Mouse (Mus musculus): ENCODE data around the gene Map7d1.

Gene Map7d1

DNA sequence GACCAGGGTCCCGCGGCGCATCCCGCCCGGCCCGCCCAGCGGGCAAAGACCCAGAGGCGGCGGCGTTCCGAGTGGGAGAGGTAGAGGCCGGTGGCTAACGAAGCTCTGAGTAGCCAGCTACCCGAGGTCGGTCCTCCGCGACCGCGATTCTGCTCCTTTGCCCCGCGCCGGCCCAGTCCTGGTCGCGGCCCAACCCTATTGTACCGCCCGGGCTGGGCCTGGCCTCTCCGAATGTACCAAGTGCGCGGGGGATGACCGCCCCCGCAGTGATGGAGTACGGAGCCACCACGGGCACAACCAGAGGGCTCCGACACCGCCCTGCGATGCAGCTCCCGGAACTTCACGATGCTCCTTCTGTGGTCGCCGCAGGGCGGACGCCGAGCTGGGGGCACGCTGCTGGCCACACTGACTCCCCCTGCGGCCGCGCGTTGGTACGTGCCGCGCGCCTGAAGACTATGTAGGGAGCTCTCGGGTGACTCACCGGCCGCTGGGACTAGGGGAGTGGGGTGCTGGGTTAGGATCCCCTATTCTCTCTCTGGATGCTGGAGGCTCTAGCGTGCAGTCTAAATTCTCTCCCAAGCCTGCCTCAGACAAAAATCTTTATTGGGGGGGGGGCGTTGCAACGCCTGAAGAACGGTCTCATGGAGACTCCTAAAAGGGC is at the start of gene Map7d1:
Gene Map7d1, minus strand, starts transcription at position 213 of the 661 bp plus-strand sequence.
- DNase-seq: peak; percentile 88

- DNase-seq: no peak
These were observed 49.3 kb upstream of the Map7d1 start for GRCm38 (mm10) chr4:126305428-126305827.

- no peak for DNase-seq
These were observed 47.7 kb upstream of the Map7d1 start for GRCm38 (mm10) chr4:126303877-126304276.

DNA sequence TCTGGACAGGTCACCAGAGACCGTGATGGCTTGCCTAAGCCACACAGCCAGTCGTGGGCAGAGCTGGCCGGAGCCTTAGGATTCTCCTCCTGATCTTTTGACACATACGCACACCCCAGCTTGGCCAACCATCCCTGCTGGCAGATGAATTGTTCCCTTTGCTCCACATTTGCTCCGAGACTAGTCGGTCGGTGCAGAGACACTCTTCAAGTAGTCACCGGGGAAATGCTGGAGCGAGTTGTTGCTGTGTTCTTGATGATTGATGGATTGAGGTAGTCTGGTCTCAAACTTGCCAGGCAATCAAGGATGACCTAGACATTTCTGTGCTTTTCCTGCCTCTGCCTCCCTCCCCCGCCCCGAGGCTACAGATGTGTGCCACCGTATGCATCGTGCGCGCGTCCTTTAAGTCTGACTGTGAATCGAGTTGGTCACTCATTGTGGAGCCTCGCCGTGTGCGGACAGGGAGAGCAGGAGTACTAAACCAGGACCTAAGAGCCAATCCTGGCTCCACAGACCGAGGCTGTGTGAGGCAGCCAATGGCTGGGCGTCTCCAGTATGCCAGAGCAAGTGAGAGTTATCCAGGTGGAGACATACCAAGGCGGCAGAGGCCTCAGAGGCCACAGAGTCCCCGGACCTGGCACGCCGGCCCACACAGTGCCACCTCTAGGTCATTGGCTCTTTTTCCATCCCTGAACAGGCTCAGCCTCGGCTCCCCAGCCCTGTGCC is 45.6 kb upstream of the Map7d1 start:
- no peak for DNase-seq

DNA sequence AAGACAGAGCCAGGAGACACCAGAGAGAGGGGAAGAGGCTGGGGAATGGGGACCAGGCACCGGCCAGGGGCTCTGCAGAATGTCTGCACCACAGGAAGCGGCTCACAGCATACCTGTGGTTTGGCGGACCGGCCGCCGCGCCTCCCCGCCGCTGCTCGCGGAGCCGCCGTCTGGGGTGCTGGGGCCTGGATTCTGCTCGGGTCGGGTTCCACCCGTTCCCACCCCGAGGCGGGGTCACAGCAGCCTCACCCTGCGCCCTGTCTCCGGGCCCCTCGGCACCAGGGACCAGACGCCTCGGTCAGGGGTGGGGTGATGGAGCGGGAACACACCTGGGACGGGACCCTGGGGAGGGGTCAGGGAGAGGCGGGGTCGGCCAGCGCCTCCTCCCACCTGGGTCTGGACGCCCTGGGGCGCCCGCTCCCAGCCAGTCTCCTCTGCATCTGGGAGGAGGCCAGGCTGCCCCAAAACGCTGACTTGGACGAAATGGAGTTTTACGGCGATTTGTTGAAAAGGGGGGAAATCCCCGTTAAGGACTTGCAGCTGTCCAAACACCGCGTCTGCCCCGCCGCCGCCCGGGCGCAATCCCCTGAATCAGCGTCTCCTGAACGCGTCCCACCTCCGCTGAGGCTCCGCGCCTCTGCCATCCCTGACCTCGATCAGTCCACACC is 44.9 kb upstream of the Map7d1 start:
- DNase-seq: no peak

DNA sequence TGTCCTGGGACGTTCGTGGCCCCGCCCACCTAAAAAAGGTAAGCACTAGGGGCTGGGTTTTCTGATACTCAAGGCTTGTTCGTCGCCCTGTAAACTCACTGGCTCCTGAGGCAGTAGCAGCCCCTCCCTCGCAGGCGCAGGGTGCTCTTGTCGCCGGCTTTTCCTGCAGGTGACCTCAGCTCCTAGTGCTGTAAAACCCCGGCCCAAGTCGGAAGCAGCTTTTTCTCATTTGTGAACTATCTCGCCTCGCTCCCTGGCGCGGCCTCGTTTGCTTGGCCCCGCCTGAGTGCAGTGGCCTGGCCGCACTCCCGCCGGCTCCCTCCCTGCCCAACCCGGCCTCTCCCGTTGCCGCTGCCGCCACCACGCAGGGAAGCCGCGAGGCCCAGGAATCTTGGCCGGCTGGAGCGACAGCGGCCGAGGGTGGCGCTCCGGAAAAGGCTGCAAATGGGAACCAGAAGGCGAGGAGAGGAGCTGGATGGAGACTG is 40.5 kb upstream of the Map7d1 start:
- DNase-seq: peak; percentile 51

DNA sequence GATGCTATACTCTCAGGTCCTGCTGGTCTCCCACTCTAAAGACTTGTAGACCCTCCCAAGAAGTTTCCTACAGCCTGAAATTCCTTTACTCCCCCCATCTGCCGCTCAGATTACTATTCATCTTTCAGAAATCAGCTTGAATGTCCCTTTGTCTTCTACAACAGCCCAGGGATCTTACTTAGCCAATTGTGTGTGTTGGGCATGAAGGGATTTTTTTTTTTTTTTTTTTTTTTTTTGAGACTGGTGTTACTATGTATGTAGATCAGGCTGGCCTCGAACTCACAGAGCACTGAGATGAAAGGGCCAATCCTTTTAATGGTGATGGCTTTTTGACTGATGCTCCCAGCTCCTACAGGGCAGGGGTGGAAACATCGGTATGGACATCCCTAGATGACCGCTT is 39.8 kb upstream of the Map7d1 start:
- no peak for DNase-seq

DNA sequence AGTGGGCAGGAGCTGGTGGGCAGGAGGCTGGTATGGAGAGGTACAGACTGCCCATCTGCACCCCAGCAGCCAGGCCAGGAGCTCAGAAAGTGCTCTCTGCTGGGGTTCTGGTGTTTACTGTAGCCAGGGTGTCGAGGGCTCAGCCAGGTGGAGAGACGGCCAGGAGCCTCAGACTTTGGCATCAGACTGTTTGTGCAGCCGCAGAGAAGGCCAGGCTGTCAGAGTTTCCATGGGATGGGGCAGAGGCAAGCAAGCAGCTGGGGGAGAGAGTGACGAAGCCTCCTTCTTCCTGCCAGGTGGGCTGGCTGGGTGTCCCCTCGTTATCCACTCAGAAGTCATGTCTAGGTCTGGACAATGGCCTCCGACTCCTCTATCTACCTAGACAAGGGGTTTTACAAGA is 39.0 kb upstream of the Map7d1 start:
- no peak for DNase-seq

GRCm38 (mm10) chr4:126291196-126291595 is 35.1 kb upstream of the Map7d1 start:
- no peak for DNase-seq

DNA sequence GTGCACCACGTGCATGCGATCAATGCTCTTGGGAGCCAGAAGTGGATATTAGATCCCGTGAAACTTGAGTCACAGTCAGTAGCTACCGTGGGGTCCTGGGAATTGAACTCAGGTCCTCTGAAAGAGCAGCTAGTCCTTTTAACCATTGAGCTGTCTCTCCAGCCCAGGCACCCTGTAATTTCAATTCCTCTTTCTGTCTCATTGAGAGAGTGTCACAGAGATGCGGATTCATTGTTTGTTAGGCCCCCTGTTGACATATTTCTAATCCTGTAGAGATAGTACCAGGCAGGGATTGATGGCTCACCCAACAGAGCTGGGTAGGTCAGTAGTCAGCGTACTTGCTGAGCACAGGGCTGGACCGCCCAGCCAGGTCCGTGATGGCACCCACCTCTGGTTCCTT is 34.2 kb upstream of the Map7d1 start:
- no peak for DNase-seq

DNA sequence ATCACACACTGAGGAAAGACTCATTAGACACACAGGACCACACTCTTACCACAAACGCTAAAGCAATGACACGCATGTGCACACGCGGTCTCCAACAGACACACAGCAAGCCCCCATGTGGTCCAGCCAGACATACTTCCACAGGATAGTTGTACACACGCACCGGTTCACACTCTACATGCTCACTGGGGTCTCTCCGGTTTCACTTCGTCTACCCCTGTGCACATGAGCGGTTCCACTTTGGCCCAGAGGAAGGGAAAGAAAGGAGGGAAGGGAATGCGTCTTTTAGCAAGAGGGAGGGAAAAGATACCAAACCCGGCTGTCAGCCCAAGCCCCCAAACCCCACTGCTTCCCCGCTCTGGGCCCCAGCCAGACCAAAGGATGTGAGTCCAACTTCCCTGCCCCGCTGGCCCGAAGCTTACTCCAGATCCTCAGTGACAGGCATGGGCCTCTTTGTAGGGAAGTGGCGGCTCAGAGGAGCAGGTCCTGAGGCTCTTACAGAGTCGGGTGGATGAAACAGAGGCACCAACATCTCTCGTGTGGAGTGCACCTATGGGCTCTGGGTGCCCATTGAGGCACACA is 32.0 kb upstream of the Map7d1 start:
- DNase-seq: no peak

DNA sequence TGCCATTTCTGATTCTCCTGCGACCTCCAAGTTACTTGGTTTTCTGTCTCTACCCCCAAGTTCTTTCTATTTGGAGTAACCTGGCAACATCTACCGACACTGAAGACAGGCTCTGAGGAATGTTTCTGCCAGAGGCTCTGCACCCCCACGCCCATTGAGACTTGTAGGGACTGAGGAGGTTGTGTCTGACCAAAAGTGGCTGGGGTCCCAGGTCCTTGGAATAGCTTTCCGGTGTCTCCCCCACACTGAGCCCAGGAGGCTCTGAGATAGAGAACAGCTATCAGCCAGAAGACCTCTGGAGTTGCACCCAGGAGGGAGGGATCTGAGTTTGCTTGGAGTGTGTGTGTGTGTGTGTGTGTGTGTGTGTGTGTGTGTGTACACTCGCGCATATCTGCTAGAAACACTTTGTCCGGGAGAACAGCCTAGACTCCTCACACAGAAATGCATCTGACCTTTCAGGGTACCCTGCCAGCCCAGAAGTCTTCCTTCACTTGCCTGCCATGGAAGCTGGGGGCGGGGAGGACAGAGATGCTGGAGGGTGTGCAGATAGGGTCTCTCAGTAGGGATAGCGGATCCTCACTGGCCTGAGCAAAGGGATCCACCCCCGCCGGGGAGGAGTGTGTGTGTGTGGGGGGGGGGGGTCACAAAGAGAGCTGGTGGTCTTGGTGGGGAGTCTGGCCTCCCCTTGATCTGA is 31.3 kb upstream of the Map7d1 start:
- no peak for DNase-seq

GRCm38 (mm10) chr4:126286492-126286891 is 30.3 kb upstream of the Map7d1 start, which contains the start of gene Col8a2:
TSS of gene Col8a2 (plus strand) at chr4:126286793.
- DNase-seq: no peak

DNA sequence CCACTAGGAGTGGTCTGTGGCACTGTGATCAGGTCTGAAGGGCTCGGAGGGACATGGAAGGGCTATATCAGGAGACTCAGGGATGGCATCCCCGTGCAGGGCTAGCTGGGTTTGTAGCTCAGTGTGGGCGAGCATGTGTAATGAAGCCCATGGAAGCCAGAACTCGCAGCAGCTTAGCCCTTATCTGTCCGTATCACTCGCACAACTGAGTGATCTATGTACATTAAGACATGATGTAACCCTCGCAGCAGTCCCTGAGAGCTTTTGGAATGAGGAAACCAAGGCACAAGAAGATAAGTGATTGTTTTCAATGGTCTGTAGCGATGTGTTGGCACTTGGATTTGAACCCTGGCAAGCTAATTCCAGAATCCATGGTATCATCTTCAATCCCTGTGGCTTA is 27.4 kb upstream of the Map7d1 start:
- DNase-seq: no peak

- no peak for DNase-seq
These were observed 25.6 kb upstream of the Map7d1 start for GRCm38 (mm10) chr4:126281706-126282105.

DNA sequence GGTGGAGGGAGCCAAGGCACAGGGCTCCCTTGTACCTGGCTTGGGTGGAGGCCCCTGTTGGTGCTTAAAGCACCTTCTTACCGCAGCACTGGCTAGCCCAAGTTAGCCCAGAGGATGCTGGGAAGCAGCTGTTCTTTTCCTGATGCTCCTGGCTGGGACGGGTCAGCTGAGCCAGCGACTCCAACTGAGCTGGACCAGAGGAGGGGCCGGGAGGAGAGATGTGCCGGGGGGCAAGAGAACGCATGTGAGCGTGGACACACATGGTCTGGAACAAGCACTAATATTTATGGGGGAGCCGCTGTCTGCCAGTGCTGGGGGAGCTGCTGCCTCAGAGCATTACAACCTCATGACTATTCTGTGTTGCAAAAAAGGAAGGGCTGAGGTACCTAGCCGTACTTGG is 22.8 kb upstream of the Map7d1 start:
- DNase-seq: no peak

DNA sequence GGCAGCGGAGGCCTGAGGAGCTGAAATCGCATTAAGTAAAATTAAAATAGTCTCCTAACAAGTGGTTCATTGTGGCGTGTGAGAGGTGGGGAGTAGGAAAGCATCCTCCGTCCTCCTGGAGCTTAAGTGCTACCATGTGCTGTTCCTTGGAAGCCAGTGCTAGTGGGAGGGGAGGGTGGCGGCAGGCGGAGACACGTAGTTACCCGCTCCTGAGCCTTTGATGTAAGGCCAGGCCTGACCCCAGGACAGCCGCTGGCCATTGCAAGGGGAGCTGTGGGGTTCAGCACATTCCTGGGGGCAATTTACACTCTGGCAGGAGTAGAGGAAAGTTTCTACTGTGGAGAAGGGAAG is 22.4 kb upstream of the Map7d1 start:
- DNase-seq: no peak

GRCm38 (mm10) chr4:126277906-126278564 is 21.9 kb upstream of the Map7d1 start:
- no peak for DNase-seq

DNA sequence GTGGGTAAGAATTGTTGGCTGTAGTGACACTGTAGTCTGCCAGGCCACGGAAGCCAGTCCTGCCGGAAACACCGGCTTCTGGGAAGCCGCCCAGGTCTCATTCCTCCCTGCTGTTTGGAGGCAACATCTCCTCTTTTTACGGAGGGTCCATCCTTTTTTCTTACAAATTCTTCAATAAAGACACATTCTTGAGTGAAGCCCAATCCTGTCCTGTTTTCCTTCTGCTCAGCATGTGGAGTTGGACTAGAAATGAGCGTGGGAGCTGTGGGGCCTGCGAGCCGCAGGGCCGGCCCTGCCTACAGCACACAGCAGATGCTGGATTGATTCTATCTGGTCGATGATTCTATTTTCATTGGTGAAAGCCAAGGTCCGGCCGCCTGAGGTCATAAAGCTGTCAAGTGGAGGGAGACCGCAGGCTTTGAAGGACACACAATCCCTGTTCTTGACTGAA is 19.6 kb upstream of the Map7d1 start:
- no peak for DNase-seq

- no peak for DNase-seq
These were observed 18.9 kb upstream of the Map7d1 start for GRCm38 (mm10) chr4:126275081-126275480.

DNA sequence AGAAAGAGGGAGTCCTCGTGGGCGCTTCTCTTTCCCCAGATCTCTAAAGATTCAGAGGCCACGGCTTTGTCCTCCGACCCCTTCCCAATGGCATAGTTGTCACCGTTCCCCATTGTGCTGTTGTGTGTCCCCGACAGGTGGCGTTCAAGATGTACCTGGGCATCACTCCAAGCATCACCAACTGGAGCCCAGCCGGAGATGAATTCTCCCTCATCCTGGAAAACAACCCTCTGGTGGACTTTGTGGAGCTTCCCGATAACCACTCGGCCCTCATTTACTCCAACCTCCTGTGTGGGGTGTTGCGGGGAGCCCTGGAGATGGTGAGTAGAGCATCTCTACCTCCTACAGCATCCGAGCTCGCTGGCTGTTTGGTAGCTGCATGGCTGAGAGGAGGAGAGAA is 17.6 kb upstream of the Map7d1 start:
- DNase-seq: no peak

- DNase-seq: no peak
These were observed 13.1 kb upstream of the Map7d1 start for GRCm38 (mm10) chr4:126269292-126269691.
